Mouse (Mus musculus) left cerebral cortex, adult 11 months (tissue): ENCODE results near the gene Krt14.

Experiments used
- DNase-seq: peaks from one replicate; pipeline ENCODE4 v3.0.0; 2022; ENCODE audit warnings: low spot score

The Krt14 gene

DNA sequence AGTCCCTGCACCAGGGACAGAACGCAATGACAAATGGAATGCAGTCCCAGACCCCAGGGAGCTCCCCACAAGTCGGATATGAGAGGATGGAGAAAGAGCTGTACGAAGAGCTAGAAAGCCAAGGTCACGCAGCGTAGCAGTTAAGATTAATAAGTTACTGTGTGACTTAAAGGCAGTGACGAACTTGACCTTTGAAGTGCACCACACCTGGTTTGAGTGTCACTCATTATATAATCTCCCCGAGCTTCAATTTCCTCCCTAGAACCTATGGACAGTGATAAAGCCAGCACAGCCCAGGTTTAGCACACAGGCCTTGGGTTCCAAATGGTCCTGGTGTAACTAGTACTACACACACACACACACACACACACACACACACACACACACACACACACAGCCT, 43.0 kb downstream of the Krt14 start:
- no peak for DNase-seq

DNA sequence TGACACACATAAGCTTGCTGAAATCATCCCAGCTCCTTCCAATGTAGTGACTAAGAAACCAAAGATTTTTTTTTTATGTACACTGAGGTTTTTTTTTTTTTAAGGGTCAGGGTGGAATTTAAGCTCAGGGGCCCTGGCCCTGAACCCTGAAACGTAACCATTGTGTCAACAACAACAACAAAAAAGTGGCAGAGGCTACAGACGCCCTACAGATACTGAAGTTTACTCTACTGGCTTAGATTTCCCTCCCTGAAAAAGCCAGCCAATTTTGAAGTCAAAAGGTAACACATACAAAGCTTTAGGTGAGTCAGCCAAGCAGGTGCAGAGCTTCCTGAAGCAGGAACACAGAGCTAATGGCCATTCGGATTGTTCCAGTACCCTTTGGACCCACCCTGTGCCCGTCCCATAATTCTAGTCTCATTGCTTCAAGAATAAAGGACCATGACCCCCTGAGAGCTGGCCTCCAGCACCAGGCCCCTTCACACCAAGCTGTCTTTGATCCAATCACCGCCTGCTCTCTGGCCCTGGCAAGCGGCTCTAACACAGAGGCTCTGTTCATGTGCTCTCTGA, 49.4 kb downstream of the Krt14 start:
- DNase-seq, result no peak

- DNase-seq, result no peak
Observed at GRCm38 (mm10) chr11:100157331-100157730, 50.0 kb downstream of the Krt14 start.

- no peak for DNase-seq
Observed at GRCm38 (mm10) chr11:100155497-100156255, 51.7 kb downstream of the Krt14 start.
